Mouse (Mus musculus) regulatory T cell (primary cell): ENCODE data around the gene Cysltr1.

Experiments used
- in situ Hi-C: fragments of 300-600 bp; cut with MboI, MseI; formaldehyde crosslinking; loops from one replicate; pipeline ENCODE4 v1.15.1; 2025; ENCODE audit warnings: high pct_unique_total_duplicates

The Cysltr1 gene

DNA sequence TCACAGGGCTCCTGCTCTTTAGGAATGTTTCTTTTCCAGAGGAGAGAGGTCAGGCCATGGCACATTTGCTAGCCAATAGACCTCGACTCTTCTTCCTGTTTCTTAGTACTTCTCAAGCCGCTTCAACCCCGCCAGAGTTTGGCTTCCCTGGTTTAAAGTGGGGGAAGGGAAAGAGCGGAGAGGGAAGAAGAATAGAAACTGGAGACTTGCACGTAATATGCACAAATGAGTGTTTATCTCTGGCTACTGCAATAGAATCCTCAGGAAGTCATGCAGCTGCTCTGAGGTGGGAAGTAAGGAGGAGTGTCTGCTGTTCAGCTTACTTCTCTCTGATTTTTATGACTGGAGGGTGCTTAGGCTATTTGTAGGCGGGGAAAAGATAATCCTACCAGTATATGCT, at the start of gene Cysltr1:
TSS of gene Cysltr1 (minus strand) at position 294 of the 400 bp plus-strand sequence.
- in situ Hi-C loops = no loop called here

DNA sequence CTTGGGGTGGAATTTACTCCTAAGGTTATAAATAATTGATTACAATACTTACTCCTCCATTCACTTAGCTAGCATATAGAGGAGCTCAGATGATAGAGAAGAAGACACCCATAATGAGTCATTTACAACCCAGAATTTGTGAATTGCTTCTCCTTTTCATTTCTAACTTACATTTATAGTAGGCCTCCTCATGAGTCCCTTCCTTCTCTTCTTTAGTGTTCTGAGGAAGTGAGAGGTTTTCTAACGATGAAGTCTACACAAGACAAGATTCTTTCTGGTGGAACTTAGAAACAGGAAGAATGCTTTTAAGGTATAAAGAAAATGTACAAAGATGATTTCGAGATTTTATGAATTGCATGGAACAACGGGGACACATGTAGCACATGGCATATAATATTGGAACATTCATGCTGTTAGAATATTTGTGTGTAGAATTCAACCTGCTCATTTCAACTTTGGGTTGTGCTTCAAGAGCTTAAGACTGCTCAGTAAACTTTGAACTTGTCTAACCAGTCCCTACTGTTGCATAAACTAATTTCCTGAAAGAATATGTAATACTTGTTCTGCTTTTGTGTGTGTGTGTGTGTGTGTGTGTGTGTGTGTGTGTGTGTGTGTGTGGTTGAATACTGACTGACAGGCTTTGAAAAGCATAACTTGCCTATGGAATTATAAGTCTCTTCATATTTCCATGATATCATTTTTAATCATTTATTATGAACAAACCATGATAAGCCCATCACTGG, 31.5 kb upstream of the Cysltr1 start:
- in situ Hi-C loops = no loop called here

DNA sequence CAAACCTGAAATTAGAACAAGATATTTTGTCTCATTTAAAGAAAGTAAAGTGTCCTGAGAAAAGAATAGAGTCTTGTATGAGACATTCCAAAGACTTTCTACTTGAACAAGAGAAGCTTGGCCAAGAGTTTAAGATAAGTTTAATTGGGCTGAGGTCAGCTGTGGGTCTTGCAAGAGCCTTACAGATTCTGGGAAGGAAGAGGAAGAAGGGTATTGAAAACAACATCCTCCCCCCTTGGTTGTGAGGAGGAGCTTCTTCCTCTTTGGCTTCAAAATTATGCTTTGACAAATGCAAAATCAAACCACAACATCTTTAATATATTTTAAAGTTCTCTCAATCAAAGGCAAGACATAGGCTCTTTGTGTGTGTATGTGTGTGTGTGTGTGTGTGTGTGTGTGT, 30.1 kb upstream of the Cysltr1 start:
- in situ Hi-C loops = no loop called here

DNA sequence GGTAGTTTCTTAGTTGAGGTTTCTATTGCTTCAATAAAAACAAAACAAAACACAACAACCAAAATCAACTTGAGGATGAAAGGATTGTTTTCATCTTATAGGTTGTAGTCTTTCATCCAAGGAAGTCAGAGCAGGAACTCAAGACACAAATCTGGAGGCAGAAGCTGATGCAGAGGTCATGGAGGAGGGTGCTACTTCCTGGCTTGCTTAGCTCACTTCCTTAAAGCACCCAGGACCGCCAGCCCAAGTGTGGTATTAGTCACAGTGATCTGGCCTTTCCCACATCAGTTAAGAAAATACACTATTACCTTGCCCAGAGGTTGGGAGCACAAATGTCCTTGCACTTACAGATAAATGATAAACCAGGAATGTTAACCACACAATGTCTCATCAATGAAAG, 25.0 kb upstream of the Cysltr1 start:
- in situ Hi-C loops = no loop called here

DNA sequence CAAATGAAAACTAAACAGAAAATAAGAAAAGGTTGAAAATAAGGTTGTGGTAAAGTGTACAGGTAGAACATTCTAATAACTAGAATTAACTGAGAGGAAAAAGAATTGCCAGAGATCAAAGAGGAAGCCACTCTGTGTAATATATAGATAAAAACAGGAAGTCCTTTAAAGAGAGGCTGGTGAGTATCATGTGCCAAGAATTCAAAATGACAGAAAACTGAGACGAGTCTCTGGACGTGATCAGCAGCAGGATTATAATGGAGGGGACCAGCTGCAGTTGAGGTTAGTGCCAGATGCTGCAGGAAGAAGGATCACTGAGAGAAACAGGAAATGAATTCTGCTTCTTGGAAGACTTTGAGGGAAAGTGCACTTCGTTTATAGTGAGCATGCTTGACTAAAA, 20.2 kb upstream of the Cysltr1 start:
- in situ Hi-C loops = no loop called here

DNA sequence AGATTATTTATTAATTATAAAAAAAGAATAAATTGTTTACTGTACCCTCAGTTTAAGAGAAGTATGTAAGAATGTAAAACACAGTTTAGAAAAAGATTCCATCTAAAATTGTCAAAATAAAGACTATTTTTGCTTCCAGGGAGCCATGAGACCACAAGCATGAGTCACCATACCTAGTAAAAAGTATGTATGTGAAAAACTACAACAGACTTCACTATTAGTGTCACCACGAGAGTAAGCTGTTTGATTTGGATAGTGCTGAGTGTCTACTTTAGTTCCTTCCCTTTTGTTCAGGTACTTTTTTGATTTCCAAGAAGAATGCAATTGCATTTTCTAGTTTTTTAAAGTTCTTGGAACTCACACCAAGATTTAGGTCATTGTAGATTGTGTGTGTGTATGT, 19.0 kb upstream of the Cysltr1 start:
- in situ Hi-C loops = no loop called here

DNA sequence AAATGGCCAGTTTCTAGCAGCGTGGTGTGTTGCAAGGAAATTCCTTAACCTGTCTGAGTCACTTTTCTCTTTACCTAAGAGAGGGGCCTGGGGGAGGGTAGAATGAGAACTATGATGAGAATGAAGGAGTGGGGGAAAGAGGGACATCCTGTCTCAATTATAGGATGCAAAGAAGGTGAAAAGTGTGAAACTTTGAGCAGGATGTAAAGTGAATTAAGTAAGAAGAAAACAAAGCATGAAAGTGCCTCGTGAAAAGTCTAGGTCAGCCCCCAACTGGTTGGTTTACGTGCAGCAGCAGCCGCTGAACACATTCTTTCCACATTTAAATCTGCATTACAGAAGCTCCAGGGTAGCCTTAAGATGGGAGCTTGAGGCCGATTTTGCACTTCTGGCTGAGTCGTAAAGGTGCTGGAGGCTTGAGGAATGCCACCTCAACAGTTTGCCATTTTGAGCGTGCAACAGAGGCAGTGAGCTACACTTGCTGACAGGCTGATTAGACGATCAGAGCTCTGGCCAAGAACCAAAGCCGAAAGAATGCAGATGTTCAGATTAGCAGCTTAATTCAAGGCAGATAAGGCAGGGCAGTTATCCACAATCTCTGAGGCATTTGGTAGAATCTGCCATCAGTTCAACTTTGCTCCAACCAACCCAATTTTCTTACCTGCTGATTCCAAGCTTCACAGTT, 763 bp downstream of the Cysltr1 start:
- in situ Hi-C loops = no loop called here

DNA sequence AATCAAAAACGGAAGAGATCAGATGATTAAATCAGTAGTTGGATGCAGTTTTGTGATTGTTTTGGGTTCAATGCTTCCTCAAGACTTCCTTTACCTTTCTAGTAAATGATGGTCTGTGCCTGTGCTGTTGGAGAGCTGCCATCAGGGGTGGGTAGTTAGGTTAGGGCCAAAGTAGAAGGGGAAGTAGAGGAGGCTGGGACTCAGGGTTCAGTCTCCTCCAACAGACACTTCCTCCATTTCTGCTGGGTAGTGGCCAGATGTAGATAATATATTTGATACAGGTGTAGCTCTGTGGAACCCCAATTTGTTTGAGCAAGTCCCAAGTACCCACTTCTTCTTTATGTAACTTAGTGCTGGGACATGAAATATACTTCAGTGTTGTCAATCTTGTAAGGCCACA, 7.6 kb downstream of the Cysltr1 start:
- in situ Hi-C loops = loop anchor here (25.0 kb wide), 1 partner anchor 166 kb away; no protein-coding TSS in a partner anchor

DNA sequence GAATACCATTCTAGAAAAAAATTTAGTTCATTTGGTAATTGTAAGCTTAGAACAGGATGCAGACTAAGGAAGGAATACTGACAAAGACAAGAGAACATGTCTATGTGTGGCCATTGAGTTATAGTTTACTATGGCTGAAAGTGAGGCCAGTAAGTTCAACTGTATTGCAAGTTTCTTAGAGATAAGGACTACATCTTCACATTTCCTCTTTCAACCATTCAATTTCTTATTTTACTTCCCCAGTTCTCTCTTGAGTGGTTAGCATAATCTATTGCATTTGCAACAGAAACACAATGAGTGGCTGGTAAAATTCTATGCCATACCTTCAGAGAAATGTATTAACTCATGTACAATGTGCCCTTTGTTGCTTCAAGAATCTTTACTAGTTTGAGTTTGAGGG, 9.6 kb downstream of the Cysltr1 start:
- in situ Hi-C loops = loop anchor here (25.0 kb wide), 1 partner anchor 168 kb away; no protein-coding TSS in a partner anchor

DNA sequence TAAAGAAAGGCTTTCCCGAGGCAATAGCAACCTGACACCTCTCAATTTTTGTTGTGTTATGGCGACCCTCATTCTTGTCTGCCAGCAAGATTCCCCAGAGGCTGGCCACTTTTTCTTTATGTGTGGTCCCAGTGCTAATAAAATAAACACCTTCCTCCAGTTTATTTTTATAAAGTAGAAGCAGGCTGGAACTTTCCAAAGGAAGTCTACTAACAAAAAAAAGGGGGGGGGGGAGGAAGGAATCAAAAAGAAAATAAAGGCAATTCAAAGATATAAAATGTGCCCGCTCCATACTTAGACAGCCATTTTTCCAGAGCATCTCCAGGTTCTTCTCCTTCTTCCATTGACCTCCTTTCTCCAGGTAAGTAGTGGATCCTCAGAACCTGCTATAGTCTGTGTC, 20.6 kb downstream of the Cysltr1 start, which contains the start of gene Gm5127:
TSS of gene Gm5127 (plus strand) at position 301 of the 400 bp plus-strand sequence.
- in situ Hi-C loops = loop anchor here (25.0 kb wide), 1 partner anchor 179 kb away; no protein-coding TSS in a partner anchor

DNA sequence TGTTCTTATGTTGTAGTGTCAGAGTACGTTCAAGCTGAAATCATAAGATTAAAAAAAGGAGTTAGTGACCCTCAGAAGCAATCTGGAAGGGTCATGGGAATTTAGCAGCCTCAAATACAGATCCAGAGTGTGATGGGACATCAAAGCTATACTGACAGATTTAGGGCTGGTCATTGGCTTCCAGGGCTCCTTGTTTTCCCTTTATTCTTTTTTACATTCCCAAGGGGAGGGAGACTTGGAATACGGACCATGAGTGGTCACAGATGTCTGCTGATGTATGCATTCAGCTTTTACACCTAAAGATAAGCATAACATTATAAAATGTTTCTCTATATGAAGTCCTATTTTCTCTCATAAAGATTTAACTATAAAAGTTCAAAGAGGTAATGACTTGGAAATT, 21.3 kb downstream of the Cysltr1 start:
- in situ Hi-C loops = loop anchor here (25.0 kb wide), 1 partner anchor 180 kb away; no protein-coding TSS in a partner anchor

DNA sequence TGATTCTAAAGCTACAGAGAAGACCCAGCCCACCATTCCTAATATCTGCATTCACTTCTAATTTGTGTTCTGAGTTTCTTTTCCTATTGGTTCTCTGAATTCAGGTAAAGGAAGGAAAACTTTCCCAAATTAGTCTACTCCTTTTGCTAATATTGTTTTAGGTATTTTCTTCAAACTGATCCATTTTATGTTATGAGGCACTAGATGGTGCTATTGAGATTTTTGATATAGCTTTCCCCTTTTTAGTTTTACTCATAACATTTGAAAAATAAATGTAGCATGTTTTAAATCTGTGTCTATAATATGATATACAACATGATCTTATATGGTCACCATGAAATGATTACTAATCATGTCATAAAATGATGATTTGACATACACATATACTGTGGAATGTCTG, 23.1 kb downstream of the Cysltr1 start:
- in situ Hi-C loops = loop anchor here (25.0 kb wide), 1 partner anchor 182 kb away; no protein-coding TSS in a partner anchor

DNA sequence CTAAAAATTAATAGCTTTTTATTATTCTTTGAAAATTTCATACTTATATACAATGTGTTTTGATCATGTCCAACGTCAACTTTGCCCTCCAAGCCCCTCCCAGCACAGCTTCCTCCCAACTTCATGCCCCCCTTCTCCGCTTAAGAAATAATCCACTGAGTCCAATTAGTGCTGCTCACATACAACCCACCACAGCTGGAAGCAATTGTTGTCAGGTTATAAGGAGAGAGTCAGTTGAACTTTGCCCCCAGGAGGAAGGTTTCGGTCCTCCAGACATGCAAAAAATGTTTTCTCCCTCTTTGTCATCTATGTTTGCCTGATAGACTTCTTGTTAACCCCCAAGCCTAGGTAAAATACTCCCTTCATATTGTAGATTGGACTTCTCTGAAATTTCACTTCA, 24.5 kb downstream of the Cysltr1 start:
- in situ Hi-C loops = loop anchor here (25.0 kb wide), 1 partner anchor 183 kb away; no protein-coding TSS in a partner anchor

DNA sequence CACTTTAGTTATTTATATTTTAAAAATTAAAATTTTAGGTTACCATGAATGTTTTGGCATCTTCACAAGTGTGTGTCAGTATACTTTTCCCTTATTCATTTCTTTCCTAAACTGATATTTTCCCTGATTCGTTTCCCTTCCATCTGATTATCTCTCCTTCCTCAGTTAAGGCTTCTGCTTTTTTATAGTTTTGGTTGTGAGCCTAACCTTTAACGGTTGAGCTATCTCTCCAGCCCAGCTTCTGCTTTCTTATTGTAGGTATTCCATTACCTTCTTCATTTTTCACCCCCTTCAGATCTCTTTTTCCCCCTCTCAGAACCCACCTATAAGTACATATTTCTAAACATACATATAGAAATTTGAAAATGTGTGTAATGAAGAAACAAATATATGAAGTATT, 48.0 kb downstream of the Cysltr1 start:
- in situ Hi-C loops = no loop called here

DNA sequence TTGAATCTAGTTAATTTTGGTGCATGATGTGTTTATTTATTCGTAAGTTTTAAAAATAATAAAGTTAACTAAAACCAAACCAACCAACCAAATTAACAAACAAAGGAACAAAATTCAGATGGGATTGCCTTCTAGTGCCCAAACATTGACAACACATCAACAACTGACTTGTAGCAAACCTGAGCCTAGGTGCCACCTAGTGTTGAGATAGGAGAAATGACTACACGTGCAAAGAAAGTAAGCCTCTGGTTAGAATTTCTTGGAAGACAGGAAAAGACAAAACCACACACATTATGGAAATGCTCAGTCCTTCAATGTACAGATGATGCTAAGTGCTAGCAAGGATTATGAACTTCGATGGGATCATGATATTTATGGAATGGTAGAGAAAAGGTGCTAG, 67.1 kb downstream of the Cysltr1 start:
- in situ Hi-C loops = no loop called here
